Comparison of ENCODE assay signal across 11 mouse cellular contexts in genomic region chr10:108171637-108172036, GRCm38 (mm10).
"Had no signal": no experiment of that assay in that cellular context is flagged by ENCODE, and none has a peak within 500 bp of the region (broad histone marks: within the 10 kb centered on the region; RNA-seq: fewer than 3 reads in every experiment).

No protein-coding gene starts in this region.

- DNase-seq: kidney, postnatal 10 days; kidney, postnatal 4 days; lung, adult 18-20 months; right cerebral cortex, postnatal 14 days; thymus, adult 2 months; thymus, postnatal 25 days had no signal

- H3K27ac ChIP-seq: layer of hippocampus, adult 2 months; limb, embryonic 13.5 days; liver, embryonic 14.5 days; midbrain, embryonic 13.5 days; stomach, embryonic 15.5 days had no signal

- H3K27me3 ChIP-seq: limb, embryonic 13.5 days; midbrain, embryonic 13.5 days; stomach, embryonic 15.5 days had no signal

- H3K36me3 ChIP-seq: midbrain, embryonic 13.5 days; stomach, embryonic 15.5 days had no signal

- H3K9me3 ChIP-seq: limb, embryonic 13.5 days; midbrain, embryonic 13.5 days; stomach, embryonic 15.5 days had no signal

- H3K9ac ChIP-seq: limb, embryonic 13.5 days; liver, embryonic 14.5 days; midbrain, embryonic 13.5 days; stomach, embryonic 15.5 days had no signal

- H3K4me3 ChIP-seq: layer of hippocampus, adult 2 months; limb, embryonic 13.5 days; midbrain, embryonic 13.5 days; stomach, embryonic 15.5 days had no signal

- ATAC-seq: midbrain, embryonic 13.5 days had no signal

- H3K4me2 ChIP-seq: limb, embryonic 13.5 days; midbrain, embryonic 13.5 days; stomach, embryonic 15.5 days had no signal
